Mouse (Mus musculus) G1E (cell line): Measurements from ENCODE around the gene Katnal1. TPM values are rescaled to one million over a fixed set of nuclear protein-coding genes. Genes with fewer than 3 reads are reported as not detected.

Source experiments
- ATAC-seq: 2 replicates; pipeline ENCODE4 v1.8.0; 2016; ENCODE audit warnings: mild to moderate bottlenecking; ENCODE audit not compliant: insufficient number of reproducible peaks, poor library complexity, low FRiP score, severe bottlenecking; ENCODE audit errors: extremely low read depth
- DNase-seq: peaks from one replicate; pipeline ENCODE4 v3.0.0; 2012; ENCODE audit warnings: low spot score
- H3K27me3 ChIP-seq: 2 replicates; pipeline ENCODE4 v1.6.1; 2012; ENCODE audit warnings: mild to moderate bottlenecking, low read length, inconsistent platforms; ENCODE audit not compliant: insufficient read depth
- H3K36me3 ChIP-seq: replicated peaks from 2 replicates; pipeline ENCODE3; 2012; ENCODE audit warnings: mild to moderate bottlenecking, inconsistent platforms
- H3K4me1 ChIP-seq: 2 replicates; pipeline ENCODE4 v1.6.1; 2012; ENCODE audit warnings: low read depth, low read length, inconsistent platforms, mixed read lengths; ENCODE audit not compliant: insufficient read depth
- H3K4me3 ChIP-seq: 2 replicates; pipeline ENCODE4 v1.5.1; 2012; ENCODE audit warnings: low read depth, mild to moderate bottlenecking, inconsistent platforms, low read length, moderate library complexity, mixed read lengths
- H3K9me3 ChIP-seq: replicated peaks from 2 replicates; pipeline ENCODE4 v1.6.1; 2012; ENCODE audit warnings: inconsistent platforms
- CTCF ChIP-seq: IDR thresholded peaks from 2 replicates; pipeline ENCODE4 v1.5.1; 2012; ENCODE audit warnings: low read depth, low read length, inconsistent platforms, mixed read lengths
- GATA1 ChIP-seq: IDR thresholded peaks from 2 replicates; pipeline ENCODE4 v1.6.1; 2012; ENCODE audit warnings: borderline replicate concordance, low read length, inconsistent platforms, mixed read lengths
- GATA2 ChIP-seq: IDR thresholded peaks from 2 replicates; pipeline ENCODE4 v1.6.1; 2012; ENCODE audit warnings: low read depth, low read length, inconsistent platforms, borderline replicate concordance
- POLR2AphosphoS5 ChIP-seq: IDR thresholded peaks from 2 replicates; pipeline ENCODE4 v1.6.1; 2012; ENCODE audit warnings: low read depth, low read length, inconsistent platforms; ENCODE audit not compliant: insufficient replicate concordance
- TAL1 ChIP-seq: conservative IDR thresholded peaks from 2 replicates; pipeline ENCODE4 v1.6.1; 2012; ENCODE audit warnings: low read depth, low read length, inconsistent platforms, mixed read lengths
- polyA plus RNA-seq: library from polyadenylated mRNA; stranded (reverse); fragments of >175 nt; gene quantifications from 2 replicates; pipeline ENCODE4 v1.2.3, GENCODE M21; 2012
- total RNA-seq, 2 experiments: library from RNA; stranded (forward) in 1 of 2; stranded (reverse) in 1 of 2; fragments of 200-1000 nt in 1 of 2; fragments of >200 nt in 1 of 2; fragmentation: Nextera tagmentation in 1 of 2; gene quantifications; 2 replicates each; pipeline ENCODE4 v1.2.3; 2014 to 2017

The Katnal1 gene
- total and polyA plus RNA-seq, 3 experiments, result 0.71 TPM; not detected in 2

GRCm38 (mm10) chr5:148942957-148943356, 13.8 kb upstream of the Katnal1 start:
- Histone ChIP-seq H3K36me3 (no peaks in the 10 kb centered on the region), H3K9me3 (peaks cover 68% of the 10 kb centered on the region), H3K4me3 (no peak overlapping the region), H3K27me3 (no peaks in the 10 kb centered on the region), H3K4me1 (no peaks in the 10 kb centered on the region)
- DNase-seq (no peak), ATAC-seq (no peak)
- TF ChIP-seq TAL1, result no peak
- no peak for TF ChIP-seq CTCF
- no peak for TF ChIP-seq GATA1
- no peak for TF ChIP-seq GATA2
- TF ChIP-seq POLR2AphosphoS5, result no peak

- H3K4me3 ChIP-seq, result no peak overlapping the region
- no peaks in the 10 kb centered on the region for H3K27me3 ChIP-seq
- TF ChIP-seq POLR2AphosphoS5 (no peak), CTCF (no peak), GATA2 (no peak), GATA1 (no peak), TAL1 (no peak)
- no peaks in the 10 kb centered on the region for H3K36me3 ChIP-seq
- DNase-seq (no peak), ATAC-seq (no peak)
- H3K4me1 ChIP-seq, result no peaks in the 10 kb centered on the region
- peaks cover 72% of the 10 kb centered on the region for H3K9me3 ChIP-seq
Observed at GRCm38 (mm10) chr5:148942305-148942704, 13.2 kb upstream of the Katnal1 start.

- TF ChIP-seq POLR2AphosphoS5, result no peak
- DNase-seq (no peak), ATAC-seq (no peak)
- H3K9me3 ChIP-seq, result peaks cover 73% of the 10 kb centered on the region
- H3K27me3 ChIP-seq, result no peaks in the 10 kb centered on the region
- H3K4me3 ChIP-seq, result no peak overlapping the region
- H3K4me1 ChIP-seq, result no peaks in the 10 kb centered on the region
- H3K36me3 ChIP-seq, result no peaks in the 10 kb centered on the region
Observed at GRCm38 (mm10) chr5:148941867-148942266, 12.7 kb upstream of the Katnal1 start.

GRCm38 (mm10) chr5:148939948-148940382, 10.8 kb upstream of the Katnal1 start:
- Histone ChIP-seq H3K9me3 (peaks cover 79% of the 10 kb centered on the region), H3K27me3 (no peaks in the 10 kb centered on the region), H3K36me3 (no peaks in the 10 kb centered on the region), H3K4me3 (no peak overlapping the region), H3K4me1 (no peaks in the 10 kb centered on the region)
- DNase-seq, result no peak
- no peak for ATAC-seq
- TF ChIP-seq TAL1, result no peak
- TF ChIP-seq GATA2, result no peak

- TF ChIP-seq TAL1 (no peak), GATA2 (no peak), GATA1 (no peak), POLR2AphosphoS5 (no peak), CTCF (no peak)
- Histone ChIP-seq H3K27me3 (no peaks in the 10 kb centered on the region), H3K4me1 (no peaks in the 10 kb centered on the region), H3K4me3 (no peak overlapping the region), H3K9me3 (peaks cover 61% of the 10 kb centered on the region), H3K36me3 (no peaks in the 10 kb centered on the region)
- ATAC-seq (no peak), DNase-seq (no peak)
Observed at GRCm38 (mm10) chr5:148936516-148936951, 7.4 kb upstream of the Katnal1 start.

GRCm38 (mm10) chr5:148935871-148936270, 6.8 kb upstream of the Katnal1 start:
- TF ChIP-seq GATA2 (no peak), GATA1 (no peak), TAL1 (no peak), CTCF (no peak), POLR2AphosphoS5 (no peak)
- DNase-seq (no peak), ATAC-seq (no peak)
- Histone ChIP-seq H3K27me3 (no peaks in the 10 kb centered on the region), H3K36me3 (no peaks in the 10 kb centered on the region), H3K9me3 (peaks cover 62% of the 10 kb centered on the region), H3K4me1 (no peaks in the 10 kb centered on the region), H3K4me3 (no peak overlapping the region)

GRCm38 (mm10) chr5:148935071-148935821, 6.1 kb upstream of the Katnal1 start:
- ATAC-seq (no peak), DNase-seq (no peak)
- Histone ChIP-seq H3K27me3 (no peaks in the 10 kb centered on the region), H3K36me3 (no peaks in the 10 kb centered on the region), H3K4me1 (no peaks in the 10 kb centered on the region), H3K9me3 (peaks cover 61% of the 10 kb centered on the region), H3K4me3 (no peak overlapping the region)
- no peak for TF ChIP-seq GATA1
- no peak for TF ChIP-seq GATA2
- TF ChIP-seq TAL1, result no peak
- TF ChIP-seq POLR2AphosphoS5, result no peak
- no peak for TF ChIP-seq CTCF
